Mouse (Mus musculus) kidney, embryonic 16.5 days (tissue): Measurements from ENCODE around the gene Ikzf2. TPM values are rescaled to one million over a fixed set of nuclear protein-coding genes. Genes with fewer than 3 reads are reported as not detected.

Source experiments
- ATAC-seq: fragments of 200-750 bp; cut with Nextera tagmentation; 2 replicates; pipeline ENCODE4 v1.8.0; 2017; ENCODE audit warnings: moderate TSS enrichment; ENCODE audit not compliant: low FRiP score, low TSS enrichment
- H3K27ac ChIP-seq: fragments of 300-500 bp; sonication (generic); 2 replicates; pipeline ENCODE4 v1.5.1; 2014; ENCODE audit warnings: low read length
- H3K27me3 ChIP-seq: fragments of 300-500 bp; sonication (generic); 2 replicates; pipeline ENCODE4 v1.6.1; 2014; ENCODE audit warnings: low read length, control low read depth, mixed read lengths; ENCODE audit not compliant: insufficient read depth
- H3K36me3 ChIP-seq: fragments of 300-500 bp; sonication (generic); 2 replicates; pipeline ENCODE4 v1.6.1; 2014; ENCODE audit warnings: low read length, control low read depth, mixed read lengths; ENCODE audit not compliant: insufficient read depth
- H3K4me1 ChIP-seq: fragments of 300-500 bp; sonication (generic); 2 replicates; pipeline ENCODE4 v1.6.1; 2014; ENCODE audit warnings: low read length, control low read depth, mixed read lengths; ENCODE audit not compliant: insufficient read depth
- H3K4me2 ChIP-seq: fragments of 300-500 bp; sonication (generic); replicated peaks from 2 replicates; pipeline ENCODE4 v1.6.1; 2014; ENCODE audit warnings: low read depth, low read length
- H3K4me3 ChIP-seq: fragments of 300-500 bp; sonication (generic); 2 replicates; pipeline ENCODE4 v1.5.1; 2014; ENCODE audit warnings: mild to moderate bottlenecking, low read length
- H3K9ac ChIP-seq: fragments of 300-500 bp; sonication (generic); replicated peaks from 2 replicates; pipeline ENCODE4 v1.6.1; 2014; ENCODE audit warnings: low read length
- H3K9me3 ChIP-seq: fragments of 300-500 bp; sonication (generic); 2 replicates; pipeline ENCODE4 v1.6.1; 2016; ENCODE audit warnings: low read length, control low read depth
- WGBS: fragments of 180-500 bp; shearing (Covaris S2); extraction: QIAGEN DNeasy Blood & Tissue Kit; methylation state at CpG from one replicate; pipeline ENCODE4 v1.1.7; 2014; 5-methylcytosine and 5-hydroxymethylcytosine counted together
- polyA plus RNA-seq: library from polyadenylated mRNA; unstranded; fragments of >200 nt; fragmentation: Nextera tagmentation; extraction: Ambion mirVana; gene quantifications from 2 replicates; pipeline ENCODE4 v1.2.1, GENCODE M21; 2015

Gene Ikzf2
- polyA plus RNA-seq, 1 experiment from 2014 or later, result 3.5 TPM

- Histone ChIP-seq H3K9me3 (no peaks in the 10 kb centered on the region), H3K4me3 (no peak overlapping the region), H3K4me2 (no peak overlapping the region), H3K27ac (no peak overlapping the region), H3K9ac (no peak overlapping the region), H3K27me3 (no peaks in the 10 kb centered on the region), H3K36me3 (no peaks in the 10 kb centered on the region), H3K4me1 (no peaks in the 10 kb centered on the region)
- WGBS, result 90% methylated on average over 4 of the region's 4 CpGs
- no peak for ATAC-seq
These were observed 108.1 kb downstream of the Ikzf2 start for GRCm38 (mm10) chr1:69578917-69579316.

- Histone ChIP-seq H3K27ac (no peak overlapping the region), H3K4me2 (no peak overlapping the region), H3K4me1 (no peaks in the 10 kb centered on the region), H3K9ac (no peak overlapping the region), H3K36me3 (no peaks in the 10 kb centered on the region), H3K9me3 (no peaks in the 10 kb centered on the region), H3K4me3 (no peak overlapping the region), H3K27me3 (no peaks in the 10 kb centered on the region)
- no peak for ATAC-seq
- 65% methylated on average over 5 of the region's 5 CpGs for WGBS
These were observed 127.5 kb downstream of the Ikzf2 start for GRCm38 (mm10) chr1:69559443-69560090.

GRCm38 (mm10) chr1:69555636-69556151 is 131.4 kb downstream of the Ikzf2 start:
- H3K9ac ChIP-seq, result no peak overlapping the region
- no peaks in the 10 kb centered on the region for H3K9me3 ChIP-seq
- 77% methylated on average over 5 of the region's 5 CpGs for WGBS
- ATAC-seq, result no peak
- H3K36me3 ChIP-seq, result no peaks in the 10 kb centered on the region
- H3K4me3 ChIP-seq, result no peak overlapping the region
- no peaks in the 10 kb centered on the region for H3K4me1 ChIP-seq
- no peak overlapping the region for H3K27ac ChIP-seq
- no peak overlapping the region for H3K4me2 ChIP-seq
- H3K27me3 ChIP-seq, result no peaks in the 10 kb centered on the region

- no peak for ATAC-seq
These were observed 137.1 kb downstream of the Ikzf2 start for GRCm38 (mm10) chr1:69549987-69550386.

GRCm38 (mm10) chr1:69545885-69546253 is 141.2 kb downstream of the Ikzf2 start:
- H3K4me3 ChIP-seq, result no peak overlapping the region
- ATAC-seq, result no peak
- H3K4me2 ChIP-seq, result no peak overlapping the region
- no peaks in the 10 kb centered on the region for H3K9me3 ChIP-seq
- no peak overlapping the region for H3K9ac ChIP-seq
- WGBS, result 97% methylated on average over 1 of the region's 1 CpGs
- H3K27ac ChIP-seq, result no peak overlapping the region
- no peaks in the 10 kb centered on the region for H3K36me3 ChIP-seq
- no peaks in the 10 kb centered on the region for H3K4me1 ChIP-seq
- no peaks in the 10 kb centered on the region for H3K27me3 ChIP-seq

More at GRCm38 (mm10) chr1:69549987-69550386, 137.1 kb downstream of the Ikzf2 start:
- H3K9ac ChIP-seq, result no peak overlapping the region
- H3K4me3 ChIP-seq, result no peak overlapping the region
- H3K4me1 ChIP-seq, result no peaks in the 10 kb centered on the region
- H3K27me3 ChIP-seq, result no peaks in the 10 kb centered on the region
- no peak overlapping the region for H3K27ac ChIP-seq
- H3K36me3 ChIP-seq, result no peaks in the 10 kb centered on the region
- no peak overlapping the region for H3K4me2 ChIP-seq
- H3K9me3 ChIP-seq, result no peaks in the 10 kb centered on the region
- 93% methylated on average over 4 of the region's 4 CpGs for WGBS

- Histone ChIP-seq H3K27me3 (no peaks in the 10 kb centered on the region), H3K4me1 (no peaks in the 10 kb centered on the region), H3K9me3 (no peaks in the 10 kb centered on the region), H3K4me2 (no peak overlapping the region), H3K36me3 (no peaks in the 10 kb centered on the region), H3K27ac (no peak overlapping the region), H3K9ac (no peak overlapping the region), H3K4me3 (no peak overlapping the region)
- WGBS, result 70% methylated on average over 8 of the region's 8 CpGs
- ATAC-seq, result no peak
These were observed 141.7 kb downstream of the Ikzf2 start for GRCm38 (mm10) chr1:69545217-69545884.

GRCm38 (mm10) chr1:69543774-69544597 is 143.1 kb downstream of the Ikzf2 start:
- WGBS, result 96% methylated on average over 6 of the region's 6 CpGs
- Histone ChIP-seq H3K9ac (no peak overlapping the region), H3K4me2 (no peak overlapping the region), H3K9me3 (no peaks in the 10 kb centered on the region), H3K27me3 (no peaks in the 10 kb centered on the region), H3K4me1 (no peaks in the 10 kb centered on the region), H3K4me3 (no peak overlapping the region), H3K27ac (no peak overlapping the region), H3K36me3 (no peaks in the 10 kb centered on the region)
- ATAC-seq, result no peak

GRCm38 (mm10) chr1:69542546-69542945 is 144.5 kb downstream of the Ikzf2 start:
- H3K9ac ChIP-seq, result no peak overlapping the region

GRCm38 (mm10) chr1:69538663-69539062 is 148.4 kb downstream of the Ikzf2 start:
- ATAC-seq, result no peak
- Histone ChIP-seq H3K27ac (no peak overlapping the region), H3K27me3 (no peaks in the 10 kb centered on the region), H3K4me3 (no peak overlapping the region), H3K9ac (no peak overlapping the region), H3K9me3 (no peaks in the 10 kb centered on the region), H3K36me3 (0 out of 2 replicates have a peak, but pooled peaks cover 5% of the 10 kb centered on the region), H3K4me1 (no peaks in the 10 kb centered on the region), H3K4me2 (no peak overlapping the region)
- 91% methylated on average over 7 of the region's 7 CpGs for WGBS

More at GRCm38 (mm10) chr1:69542546-69542945, 144.5 kb downstream of the Ikzf2 start:
- Histone ChIP-seq H3K27ac (no peak overlapping the region), H3K4me1 (no peaks in the 10 kb centered on the region), H3K9me3 (no peaks in the 10 kb centered on the region), H3K4me3 (no peak overlapping the region), H3K36me3 (0 out of 2 replicates have a peak, but pooled peaks cover 5% of the 10 kb centered on the region), H3K4me2 (no peak overlapping the region), H3K27me3 (no peaks in the 10 kb centered on the region)
- WGBS, result 61% methylated on average over 3 of the region's 3 CpGs
- no peak for ATAC-seq
